Mouse (Mus musculus): ENCODE measurements at regions not wholly inside any gene's neighbourhood (a gene's known extent, or its start where the extent isn't known, plus 50 kb on each side); places are given as distances from the start of the nearest gene placed in this dataset.
A peak's percentile ranks its signal among the peaks of the same experiment; 100 is the strongest.

DNA sequence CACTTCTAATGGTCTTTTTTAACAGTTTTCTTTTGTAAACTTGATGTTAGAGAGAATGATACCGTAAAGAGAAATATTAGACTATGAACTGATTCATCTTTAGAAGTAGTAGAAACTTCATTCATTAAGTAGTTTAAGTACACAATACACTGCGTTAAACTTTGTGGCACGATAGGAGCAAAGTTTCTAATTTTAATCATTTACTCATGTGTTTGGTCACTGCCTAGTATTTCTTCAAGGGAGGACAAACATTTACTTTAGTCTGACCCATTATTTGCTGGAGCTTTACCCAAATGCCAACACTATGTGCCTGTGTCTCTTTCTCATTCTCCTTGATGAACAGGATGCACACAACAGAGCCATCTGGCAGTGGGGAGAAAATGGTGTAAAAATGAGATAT lies 200.6 kb downstream of the Chm start:
- in situ Hi-C loops (cut with MboI; ENCODE audit: low sequenced_read_pairs in 2 of 2, unreplicated experiment in 2 of 2) = no loop called here
- Histone ChIP-seq H3K4me3 (ENCODE audit: insufficient read depth in 1 of 2, low read depth in 1 of 2, low read length in 2 of 2, poor library complexity in 1 of 2, severe bottlenecking in 1 of 2) (no peak overlapping the region), H3K9me3 (ENCODE audit: control insufficient read depth, insufficient read depth, low read depth, low read length) (no peaks in the 10 kb centered on the region), H3K4me1 (ENCODE audit: control insufficient read depth in 2 of 2, insufficient read depth in 2 of 2, low read length in 2 of 2, poor library complexity in 1 of 2) (no peaks in the 10 kb centered on the region), H3K36me3 (ENCODE audit: control insufficient read depth, insufficient read depth, low read length, poor library complexity, severe bottlenecking) (no peaks in the 10 kb centered on the region), H3K27ac (ENCODE audit: insufficient read depth, low read depth, low read length, poor library complexity, severe bottlenecking) (no peak overlapping the region), H3K9ac (ENCODE audit: insufficient read depth, low read depth, low read length, poor library complexity, severe bottlenecking) (no peak overlapping the region)
- DNase-seq (ENCODE audit: low read depth, low spot score) = no peak
- TF ChIP-seq ZC3H11A (IDR thresholded peaks at IDR 0.05; ENCODE audit: borderline replicate concordance, low read depth, low read length) (no peak), CHD2 (IDR thresholded peaks at IDR 0.05; ENCODE audit: low read depth, low read length) (no peak), HCFC1 (IDR thresholded peaks at IDR 0.05; ENCODE audit: borderline replicate concordance, insufficient read depth, low read length) (no peak), ZNF384 (IDR thresholded peaks at IDR 0.05; ENCODE audit: low read depth, low read length) (no peak), MAFK (IDR thresholded peaks at IDR 0.05; ENCODE audit: insufficient read depth, low read depth, low read length) (no peak)

DNA sequence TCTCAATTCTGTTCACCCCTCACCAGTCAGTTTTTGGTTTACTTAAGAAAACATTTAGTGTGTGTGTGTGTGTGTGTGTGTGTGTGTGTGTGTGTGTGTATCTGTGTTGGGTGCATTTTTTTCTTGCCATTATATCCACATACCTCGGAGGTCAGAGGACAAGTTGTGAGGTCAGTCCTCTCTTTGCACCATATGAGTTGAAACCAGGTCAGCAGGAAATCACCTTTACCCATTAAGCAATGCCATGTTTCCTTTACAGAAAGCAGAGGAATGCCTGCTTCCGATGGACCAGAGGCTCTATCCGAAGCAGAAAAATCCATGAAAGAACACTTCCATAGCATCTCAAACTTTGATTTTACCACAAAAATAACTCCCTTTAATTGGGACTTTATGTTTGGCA lies 201.2 kb downstream of the Chm start:
- H3K9ac ChIP-seq (ENCODE audit: insufficient read depth, low read depth, low read length, poor library complexity, severe bottlenecking) = no peak overlapping the region
- in situ Hi-C loops (cut with MboI; ENCODE audit: low sequenced_read_pairs in 2 of 2, unreplicated experiment in 2 of 2) = no loop called here
- H3K9me3 ChIP-seq (ENCODE audit: control insufficient read depth, insufficient read depth, low read depth, low read length) = no peaks in the 10 kb centered on the region
- TF ChIP-seq HCFC1 (IDR thresholded peaks at IDR 0.05; ENCODE audit: borderline replicate concordance, insufficient read depth, low read length) (no peak), CHD2 (IDR thresholded peaks at IDR 0.05; ENCODE audit: low read depth, low read length) (no peak), ZNF384 (IDR thresholded peaks at IDR 0.05; ENCODE audit: low read depth, low read length) (no peak)
- H3K36me3 ChIP-seq (ENCODE audit: control insufficient read depth, insufficient read depth, low read length, poor library complexity, severe bottlenecking) = no peaks in the 10 kb centered on the region
- no peaks in the 10 kb centered on the region for H3K4me1 ChIP-seq (ENCODE audit: control insufficient read depth in 2 of 2, insufficient read depth in 2 of 2, low read length in 2 of 2, poor library complexity in 1 of 2)
- H3K27ac ChIP-seq (ENCODE audit: insufficient read depth, low read depth, low read length, poor library complexity, severe bottlenecking) = no peak overlapping the region
- no peak overlapping the region for H3K4me3 ChIP-seq (ENCODE audit: insufficient read depth in 1 of 2, low read depth in 1 of 2, low read length in 2 of 2, poor library complexity in 1 of 2, severe bottlenecking in 1 of 2)
- DNase-seq (ENCODE audit: low read depth, low spot score) = no peak

DNA sequence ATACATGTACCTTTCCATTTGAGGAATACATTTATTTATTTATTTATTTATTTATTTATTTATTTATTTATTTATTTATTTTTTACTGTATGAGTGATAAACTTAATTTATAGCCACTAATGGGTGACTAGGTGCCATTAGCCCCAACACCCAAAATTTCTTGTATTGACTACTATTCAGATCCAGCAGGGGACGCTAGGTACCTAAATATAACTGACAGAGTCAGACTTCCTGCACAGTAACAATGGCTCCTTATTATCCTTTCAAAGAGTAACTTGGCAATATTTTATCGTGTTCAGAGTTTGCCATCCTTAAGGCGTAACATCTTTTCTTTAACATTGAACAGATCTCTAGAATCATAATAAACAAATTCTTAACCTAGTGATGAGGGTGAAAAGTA lies 206.7 kb downstream of the Chm start:
- peak; percentile 1 for DNase-seq (ENCODE audit: low read depth, low spot score)
- Histone ChIP-seq H3K9me3 (ENCODE audit: control insufficient read depth, insufficient read depth, low read depth, low read length) (no peaks in the 10 kb centered on the region), H3K4me3 (ENCODE audit: insufficient read depth in 1 of 2, low read depth in 1 of 2, low read length in 2 of 2, poor library complexity in 1 of 2, severe bottlenecking in 1 of 2) (no peak overlapping the region), H3K27ac (ENCODE audit: insufficient read depth, low read depth, low read length, poor library complexity, severe bottlenecking) (no peak overlapping the region), H3K9ac (ENCODE audit: insufficient read depth, low read depth, low read length, poor library complexity, severe bottlenecking) (no peak overlapping the region), H3K36me3 (ENCODE audit: control insufficient read depth, insufficient read depth, low read length, poor library complexity, severe bottlenecking) (no peaks in the 10 kb centered on the region), H3K4me1 (ENCODE audit: control insufficient read depth in 2 of 2, insufficient read depth in 2 of 2, low read length in 2 of 2, poor library complexity in 1 of 2) (no peaks in the 10 kb centered on the region)
- TF ChIP-seq ZNF384 (IDR thresholded peaks at IDR 0.05; ENCODE audit: low read depth, low read length) (no peak), CHD2 (IDR thresholded peaks at IDR 0.05; ENCODE audit: low read depth, low read length) (no peak), HCFC1 (IDR thresholded peaks at IDR 0.05; ENCODE audit: borderline replicate concordance, insufficient read depth, low read length) (no peak), MAFK (IDR thresholded peaks at IDR 0.05; ENCODE audit: insufficient read depth, low read depth, low read length) (no peak), ZC3H11A (IDR thresholded peaks at IDR 0.05; ENCODE audit: borderline replicate concordance, low read depth, low read length) (no peak)
- in situ Hi-C loops (cut with MboI; ENCODE audit: low sequenced_read_pairs in 2 of 2, unreplicated experiment in 2 of 2) = no loop called here

DNA sequence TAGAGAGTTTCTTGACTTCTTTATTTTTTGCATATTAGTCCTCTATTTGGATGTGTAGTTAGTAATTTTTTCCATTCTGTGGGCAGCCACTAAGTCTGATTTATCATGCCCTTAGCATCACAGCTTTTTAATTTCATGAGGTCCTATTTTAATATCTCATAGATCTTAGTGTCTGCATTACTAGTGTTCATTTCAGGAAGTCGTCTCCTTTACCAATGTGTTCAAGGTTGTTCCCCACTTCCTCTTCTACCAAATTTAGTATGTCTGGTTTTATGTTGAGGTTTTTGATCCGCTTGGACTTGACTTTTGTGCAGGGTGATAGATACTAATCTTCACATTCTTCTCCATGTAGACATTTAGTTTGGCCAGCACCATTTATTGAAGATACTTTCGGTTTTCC lies 221.2 kb downstream of the Chm start:
- no peak for DNase-seq (ENCODE audit: low read depth, low spot score)
- Histone ChIP-seq H3K9me3 (ENCODE audit: control insufficient read depth, insufficient read depth, low read depth, low read length) (no peaks in the 10 kb centered on the region), H3K27ac (ENCODE audit: insufficient read depth, low read depth, low read length, poor library complexity, severe bottlenecking) (no peak overlapping the region), H3K36me3 (ENCODE audit: control insufficient read depth, insufficient read depth, low read length, poor library complexity, severe bottlenecking) (no peaks in the 10 kb centered on the region), H3K9ac (ENCODE audit: insufficient read depth, low read depth, low read length, poor library complexity, severe bottlenecking) (no peak overlapping the region), H3K4me3 (ENCODE audit: insufficient read depth in 1 of 2, low read depth in 1 of 2, low read length in 2 of 2, poor library complexity in 1 of 2, severe bottlenecking in 1 of 2) (no peak overlapping the region), H3K4me1 (ENCODE audit: control insufficient read depth in 2 of 2, insufficient read depth in 2 of 2, low read length in 2 of 2, poor library complexity in 1 of 2) (no peaks in the 10 kb centered on the region)
- TF ChIP-seq ZC3H11A (IDR thresholded peaks at IDR 0.05; ENCODE audit: borderline replicate concordance, low read depth, low read length) = no peak
- in situ Hi-C loops (cut with MboI; ENCODE audit: low sequenced_read_pairs in 2 of 2, unreplicated experiment in 2 of 2) = no loop called here

DNA sequence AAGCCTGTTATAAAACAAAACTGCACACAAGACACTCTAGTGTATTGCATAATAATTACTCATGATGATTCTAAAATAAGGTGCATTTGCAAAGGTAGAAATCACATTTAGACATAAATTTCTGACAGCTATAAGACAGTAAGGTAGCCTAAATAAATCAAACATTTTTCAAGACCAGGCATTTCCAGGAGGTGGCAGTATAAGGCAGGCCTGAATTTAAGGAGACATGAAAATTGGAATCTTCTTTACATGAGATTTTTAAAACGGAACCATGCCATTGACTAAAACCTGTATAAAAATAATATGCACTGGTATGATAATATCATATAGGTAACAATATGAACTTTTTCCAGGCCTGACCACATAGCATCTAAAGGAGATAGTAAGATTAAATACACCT lies 235.5 kb downstream of the Chm start:
- Histone ChIP-seq H3K9ac (ENCODE audit: insufficient read depth, low read depth, low read length, poor library complexity, severe bottlenecking) (no peak overlapping the region), H3K36me3 (ENCODE audit: control insufficient read depth, insufficient read depth, low read length, poor library complexity, severe bottlenecking) (no peaks in the 10 kb centered on the region), H3K27ac (ENCODE audit: insufficient read depth, low read depth, low read length, poor library complexity, severe bottlenecking) (no peak overlapping the region), H3K4me1 (ENCODE audit: control insufficient read depth in 2 of 2, insufficient read depth in 2 of 2, low read length in 2 of 2, poor library complexity in 1 of 2) (no peaks in the 10 kb centered on the region), H3K4me3 (ENCODE audit: insufficient read depth in 1 of 2, low read depth in 1 of 2, low read length in 2 of 2, poor library complexity in 1 of 2, severe bottlenecking in 1 of 2) (no peak overlapping the region), H3K9me3 (ENCODE audit: control insufficient read depth, insufficient read depth, low read depth, low read length) (no peaks in the 10 kb centered on the region)
- TF ChIP-seq ZC3H11A (IDR thresholded peaks at IDR 0.05; ENCODE audit: borderline replicate concordance, low read depth, low read length) = no peak
- no peak for TF ChIP-seq MAFK (IDR thresholded peaks at IDR 0.05; ENCODE audit: insufficient read depth, low read depth, low read length)
- no peak for TF ChIP-seq CHD2 (IDR thresholded peaks at IDR 0.05; ENCODE audit: low read depth, low read length)
- TF ChIP-seq HCFC1 (IDR thresholded peaks at IDR 0.05; ENCODE audit: borderline replicate concordance, insufficient read depth, low read length) = no peak
- no peak for TF ChIP-seq ZNF384 (IDR thresholded peaks at IDR 0.05; ENCODE audit: low read depth, low read length)
- in situ Hi-C loops (cut with MboI; ENCODE audit: low sequenced_read_pairs in 2 of 2, unreplicated experiment in 2 of 2) = no loop called here
- no peak for DNase-seq (ENCODE audit: low read depth, low spot score)
